Mouse (Mus musculus) kidney, postnatal 25 days (tissue): ENCODE measurements around the gene Rexo1.

Experiments
- DNase-seq, 2 experiments: peaks; one replicate each; pipeline ENCODE4 v3.0.0; 2021; ENCODE audit warnings: mixed read lengths in 2 of 2

The Rexo1 gene

DNA sequence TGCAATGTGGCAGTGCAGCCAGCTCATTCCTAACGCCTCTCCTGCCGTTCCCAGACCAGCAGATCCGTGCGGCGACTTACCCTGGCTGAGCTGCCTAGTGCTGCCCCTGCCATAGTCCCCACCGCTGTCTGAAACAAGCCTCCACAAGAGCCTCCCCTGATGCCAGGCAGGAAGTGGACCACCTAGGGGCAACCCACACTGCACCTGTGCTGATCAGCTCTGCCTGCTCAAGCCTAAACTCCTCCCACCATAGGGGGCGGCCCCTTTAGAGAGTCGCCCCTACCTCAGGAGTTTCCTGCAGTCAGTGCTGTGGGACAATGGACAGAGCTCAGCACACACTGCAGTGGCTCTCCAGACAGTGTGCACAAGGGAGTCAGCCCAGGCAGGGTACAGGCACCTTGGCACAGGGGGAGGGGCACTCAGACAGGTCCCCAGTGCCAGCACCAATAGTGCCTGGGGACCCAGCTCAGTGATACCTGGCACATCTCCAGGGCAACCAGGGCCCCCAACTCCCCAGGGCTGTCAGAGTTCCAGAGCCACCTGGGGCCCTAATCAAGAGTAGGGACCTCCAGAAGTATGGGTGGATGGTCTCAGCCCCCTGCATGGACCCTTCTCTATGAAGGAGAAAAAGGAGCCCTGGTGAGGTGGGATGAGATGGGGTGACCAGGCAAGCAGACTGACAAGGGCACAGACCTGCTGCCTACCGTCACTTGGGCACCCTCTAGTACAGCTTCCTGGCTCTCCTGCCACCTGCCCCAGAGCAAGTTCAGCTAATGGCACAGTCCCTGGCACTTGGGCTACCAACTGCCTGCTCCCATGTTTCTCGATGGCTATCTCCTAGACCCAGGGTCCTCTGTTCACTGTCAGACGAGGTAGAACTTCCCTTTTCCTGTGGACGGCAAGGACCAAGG lies 23.5 kb upstream of the Rexo1 start:
- peak in 1 of 2 experiments; percentile 58 for DNase-seq

DNA sequence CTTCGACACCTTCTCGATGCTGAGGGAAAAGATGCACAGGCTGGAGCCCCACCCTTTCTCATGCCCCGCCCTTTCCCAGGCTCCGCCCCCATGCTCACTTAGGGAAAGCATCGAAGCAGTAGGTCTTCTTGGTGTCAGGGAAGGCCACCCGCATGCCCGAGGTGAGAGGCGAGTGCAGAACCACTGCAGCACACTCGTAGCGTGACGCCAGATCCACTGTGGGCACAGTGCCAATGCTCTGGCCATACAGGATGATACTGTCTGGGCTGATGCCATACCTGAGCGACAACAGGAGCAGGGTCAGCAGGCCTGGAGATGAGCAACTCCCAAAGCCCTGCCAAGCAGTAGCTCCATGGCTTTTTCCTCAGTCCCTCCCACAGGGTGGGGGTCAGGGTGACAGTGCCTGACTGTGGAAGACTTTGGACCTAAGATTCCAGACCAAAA lies 22.7 kb upstream of the Rexo1 start:
- peak; percentile 79 to 90 for DNase-seq

DNA sequence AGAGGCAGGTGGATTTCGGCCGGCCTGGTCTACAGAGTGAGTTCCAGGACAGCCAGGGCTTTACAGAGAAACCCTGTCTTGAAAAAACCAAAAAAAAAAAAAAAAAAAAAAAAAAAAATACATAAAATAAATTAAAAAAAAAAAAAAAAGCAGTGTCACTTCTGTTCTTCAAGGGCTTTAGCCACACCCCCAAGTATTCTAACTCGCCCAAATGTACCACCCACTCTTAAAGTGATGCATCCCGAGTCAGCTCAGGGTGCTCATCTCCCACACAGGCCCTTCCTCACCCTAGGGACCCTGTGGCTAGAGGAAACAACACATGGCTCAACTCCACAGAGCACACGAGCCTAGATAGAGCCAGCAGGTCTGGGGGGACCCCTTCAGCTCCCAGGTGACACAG lies 21.7 kb upstream of the Rexo1 start:
- no peak for DNase-seq

DNA sequence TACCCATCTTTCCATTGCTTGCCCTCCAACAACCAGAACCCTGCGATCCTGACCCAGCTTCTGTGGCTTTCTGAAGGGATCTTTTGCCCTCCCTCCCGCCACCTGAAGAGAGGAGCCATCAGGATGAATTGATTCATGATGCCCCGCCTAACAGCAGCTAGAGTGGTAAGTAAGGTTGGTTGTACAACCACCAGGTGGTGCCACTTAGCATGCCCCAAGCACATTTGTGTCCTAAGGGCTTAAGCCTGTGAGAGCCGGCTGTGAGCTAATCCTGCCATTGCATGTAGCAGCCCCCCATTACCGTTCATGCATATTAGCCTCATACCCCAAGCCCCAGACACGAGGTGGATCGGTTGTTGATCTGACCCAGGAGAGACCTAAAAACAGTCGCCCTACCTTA lies 17.6 kb upstream of the Rexo1 start:
- peak; percentile 77 to 80 for DNase-seq

DNA sequence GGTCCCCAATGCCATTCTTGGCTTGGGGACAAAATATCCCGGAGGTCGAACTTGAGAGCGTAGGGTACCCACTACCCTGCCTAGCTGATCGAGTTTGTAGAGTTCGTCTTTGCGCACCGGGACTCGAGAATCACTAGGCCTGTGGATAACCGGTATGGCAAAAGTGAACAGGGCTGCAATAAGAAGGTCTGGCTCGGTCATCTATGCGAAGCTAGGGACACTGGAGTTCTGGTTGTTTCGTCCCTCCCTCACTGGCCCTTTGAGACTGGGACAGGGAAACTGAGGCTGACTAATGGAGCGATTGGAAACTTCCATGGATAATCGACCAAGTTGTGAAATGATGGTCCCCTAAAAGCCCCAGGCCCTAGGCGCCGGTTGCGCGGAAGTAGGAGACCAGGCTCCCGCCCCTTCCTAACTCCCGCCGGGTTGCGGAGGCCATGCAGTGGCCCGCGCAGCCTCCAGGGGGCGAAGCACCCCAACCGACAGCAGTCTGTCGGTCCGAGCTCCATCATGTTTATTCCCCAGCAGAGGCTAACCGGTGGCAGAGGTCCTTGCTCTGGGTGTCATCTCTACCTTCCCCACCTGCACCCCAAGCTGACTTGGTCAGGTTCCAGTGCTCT lies 16.9 kb upstream of the Rexo1 start:
- DNase-seq = peak; percentile 85 to 91

DNA sequence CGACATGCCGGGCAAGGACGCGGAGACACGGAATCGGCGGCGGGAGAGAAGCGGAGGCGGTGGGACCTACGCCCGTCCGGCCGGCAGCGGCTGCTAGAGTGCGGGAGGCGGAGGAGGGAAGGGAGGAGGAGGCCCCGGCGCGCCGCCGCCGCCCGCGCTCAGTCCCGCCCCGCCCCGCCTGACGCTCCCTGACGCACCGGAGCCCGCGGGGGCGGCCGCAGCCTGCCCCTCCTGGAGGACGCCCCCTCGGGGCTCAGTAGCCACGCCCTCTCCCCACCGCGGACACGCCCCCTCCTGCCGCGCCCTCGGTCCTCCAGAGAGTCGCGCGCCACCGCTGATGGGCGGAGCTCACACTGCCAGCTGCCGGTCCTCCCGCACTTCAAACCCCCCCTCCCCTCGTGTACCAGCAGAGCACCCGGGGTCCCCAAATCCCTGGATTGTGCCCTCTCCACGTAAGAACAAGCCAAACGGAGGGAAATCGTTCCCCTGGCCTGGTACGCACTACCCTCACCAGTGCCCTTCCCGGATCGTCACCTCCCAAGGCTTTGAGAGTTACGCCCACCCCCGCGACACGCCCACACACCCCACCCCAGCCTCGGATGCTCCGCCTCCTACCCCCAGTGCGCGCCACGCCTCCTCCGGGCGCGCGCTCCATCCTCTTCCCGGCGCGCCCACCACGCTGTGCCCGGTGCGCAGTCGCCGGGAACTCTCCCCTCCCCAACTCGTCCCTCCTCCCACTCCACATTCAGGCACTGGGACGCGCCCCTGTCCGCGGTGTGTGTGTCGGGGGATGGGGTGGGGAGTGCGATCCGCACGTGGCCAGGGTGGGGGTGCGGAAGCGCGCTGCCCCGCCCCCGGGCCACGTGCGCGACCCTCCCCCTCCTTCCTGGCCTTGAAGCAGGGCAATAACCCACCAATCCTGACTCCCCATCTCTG lies 16.1 kb upstream of the Rexo1 start, which contains the start of gene Klf16:
Klf16 (minus strand) TSS at position 127 of the 936 bp plus-strand sequence.
- DNase-seq = peak; percentile 98

DNA sequence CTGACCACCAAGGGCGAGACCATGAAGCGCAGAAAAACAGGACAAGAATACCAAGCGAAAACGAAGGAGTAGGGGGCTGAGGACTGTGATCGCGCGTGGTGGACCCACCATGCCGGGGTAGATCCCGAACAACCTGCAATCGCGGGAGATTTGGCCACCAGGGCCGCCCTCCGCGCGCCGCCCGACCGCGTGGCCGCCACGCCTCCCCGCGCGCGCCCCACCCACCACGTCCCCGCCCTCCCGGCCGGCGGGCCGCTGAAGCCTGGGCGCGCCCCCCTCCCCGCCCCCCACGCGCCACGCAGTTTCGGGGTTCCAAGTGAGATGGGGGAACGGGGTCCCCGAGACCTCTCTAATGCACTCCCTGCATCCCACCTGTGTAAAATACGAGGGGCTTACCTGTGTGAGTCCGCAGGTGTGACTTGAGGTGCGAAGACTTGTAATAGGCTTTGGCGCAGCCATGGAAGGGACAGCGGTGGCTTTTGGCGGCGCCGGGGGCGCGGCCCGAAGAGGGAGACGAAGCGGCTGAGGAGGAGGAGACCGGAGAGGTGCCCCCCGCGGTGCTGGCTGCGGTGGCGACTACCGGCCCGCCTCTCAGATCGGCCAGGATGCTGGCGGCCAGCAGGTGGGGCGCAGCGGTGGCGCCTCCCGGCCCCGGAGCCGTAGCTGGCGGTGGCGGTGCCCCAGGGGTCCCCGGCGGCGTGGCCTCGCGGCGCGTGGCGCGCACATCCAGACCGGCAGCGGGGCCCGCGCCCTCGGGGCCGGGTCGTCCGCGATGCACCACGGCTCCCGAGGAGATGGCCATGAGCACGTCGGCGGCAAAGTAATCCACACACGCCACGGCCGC lies 15.2 kb upstream of the Rexo1 start:
- peak; percentile 51 to 77 for DNase-seq

DNA sequence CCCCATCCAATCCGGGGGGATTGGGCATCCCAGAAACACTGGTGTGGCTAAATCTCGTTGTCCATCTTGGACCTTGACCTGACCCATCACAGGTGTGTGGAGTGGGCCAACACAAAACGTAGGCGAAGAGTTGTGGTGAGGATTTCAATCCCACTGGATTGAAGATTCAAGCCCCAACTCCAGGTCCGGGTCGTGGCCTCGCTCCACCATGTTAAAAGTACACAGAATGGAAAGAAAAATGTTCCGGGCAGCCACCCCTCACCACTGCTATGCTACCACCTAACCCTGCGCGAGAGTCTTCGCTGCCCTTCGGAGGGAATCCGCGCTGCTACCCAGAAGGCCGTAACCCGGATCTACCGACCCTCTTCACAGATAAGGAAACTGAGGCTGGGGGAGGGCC lies 14.6 kb upstream of the Rexo1 start:
- no peak for DNase-seq

DNA sequence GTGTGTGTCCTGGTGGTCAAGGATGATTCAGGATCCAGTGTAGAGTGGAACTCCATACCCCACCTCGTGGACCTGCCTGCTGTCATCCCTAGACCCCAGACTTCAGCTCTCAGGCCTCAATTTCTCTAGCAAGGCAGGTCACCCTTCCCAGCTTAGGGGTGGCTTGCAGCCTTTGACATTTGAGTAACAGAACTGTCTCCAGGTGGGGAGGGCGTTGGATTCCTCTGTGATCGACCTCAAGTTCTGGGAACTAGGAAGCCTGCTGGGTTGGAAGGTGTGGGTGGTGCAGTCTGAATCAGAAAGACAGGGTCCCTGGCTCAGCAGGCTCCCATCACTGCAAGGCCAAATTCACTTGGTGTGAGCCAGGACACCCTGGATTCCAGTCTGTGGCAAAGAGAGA lies 13.5 kb upstream of the Rexo1 start:
- DNase-seq = no peak

DNA sequence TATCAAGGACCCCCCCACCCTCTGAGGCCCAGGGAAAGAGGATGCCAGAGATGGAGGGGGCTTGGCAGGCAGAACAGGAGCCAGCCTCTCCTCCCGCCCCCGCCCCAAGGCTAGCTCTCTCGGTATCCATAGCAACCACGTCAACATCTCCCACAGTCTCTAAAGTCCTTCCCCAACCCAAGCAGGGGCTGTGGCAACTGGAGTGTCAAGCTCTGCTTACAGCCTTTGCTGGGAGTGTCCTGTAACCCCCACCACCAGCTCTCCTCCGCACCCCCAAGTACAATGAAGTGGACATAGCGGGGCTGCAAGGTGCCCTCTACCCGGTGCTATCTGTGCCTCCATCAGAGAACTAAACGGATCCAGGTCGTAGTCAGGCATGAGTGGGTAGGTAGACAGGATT lies 12.6 kb upstream of the Rexo1 start:
- DNase-seq = no peak

DNA sequence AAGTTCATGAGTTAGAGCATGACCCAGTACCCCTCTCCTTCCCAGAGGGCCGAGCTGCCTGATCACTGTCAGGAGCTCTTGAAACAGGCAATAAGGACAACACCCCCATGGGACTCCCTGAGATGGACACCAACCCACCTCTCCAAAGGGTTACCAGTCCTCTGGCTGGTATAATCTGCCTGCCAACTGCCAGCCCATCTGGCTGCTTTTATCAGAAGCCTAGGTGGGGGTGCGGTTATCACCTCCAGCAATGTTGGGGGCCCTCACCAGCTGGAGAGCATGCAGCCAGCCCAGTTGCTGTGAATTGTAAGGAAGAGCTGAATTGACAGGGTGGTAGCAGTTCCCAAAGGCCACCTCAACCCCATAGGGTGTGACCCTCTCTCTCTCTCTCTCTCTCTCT lies 11.1 kb upstream of the Rexo1 start:
- DNase-seq = no peak

DNA sequence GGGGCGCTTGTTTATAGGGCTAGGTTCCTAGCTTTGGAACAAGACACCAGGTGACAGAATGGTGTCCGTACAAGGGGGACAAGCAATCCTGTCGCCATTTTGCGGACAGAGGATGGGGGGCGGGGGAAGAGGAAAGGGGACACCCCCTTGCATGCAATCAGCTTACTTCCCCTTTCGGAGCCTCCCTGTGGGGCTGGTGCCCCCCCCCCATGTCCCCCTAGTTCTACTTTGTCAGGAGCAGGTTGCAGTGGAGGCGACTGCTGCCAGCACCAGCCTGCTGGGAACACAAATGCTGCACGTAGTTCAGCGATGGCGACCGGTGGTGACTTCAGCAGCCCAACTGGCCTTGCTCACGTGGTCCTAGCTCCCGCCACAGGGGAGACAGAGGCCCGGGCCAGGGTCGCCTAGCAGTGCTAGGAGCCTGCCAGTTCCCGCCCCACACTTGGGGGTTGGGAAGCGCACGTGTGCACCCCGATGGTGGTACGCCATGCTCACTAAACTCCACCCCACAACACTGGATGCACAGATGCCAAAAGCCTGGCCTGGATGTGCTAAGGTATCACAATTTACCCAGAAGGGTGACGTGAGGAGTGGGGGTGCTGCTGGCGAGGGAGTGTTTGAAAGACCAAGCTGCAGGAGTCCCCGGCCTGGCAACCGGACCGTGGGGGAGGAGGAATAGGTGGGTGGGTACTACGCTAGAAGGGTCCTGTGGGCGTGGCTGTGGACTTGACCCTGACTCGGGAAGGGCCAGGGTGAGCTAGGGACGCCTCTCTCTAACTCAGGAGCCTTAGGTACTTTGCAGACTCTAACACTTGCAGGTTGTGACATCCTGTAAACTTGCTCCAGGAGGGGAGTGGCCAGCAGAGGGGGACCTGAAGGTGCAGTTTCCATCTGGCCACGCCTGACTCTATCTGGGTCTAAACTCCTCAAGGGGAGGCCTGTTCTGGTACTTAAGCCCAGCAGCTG lies 9.8 kb upstream of the Rexo1 start:
- DNase-seq = no peak

DNA sequence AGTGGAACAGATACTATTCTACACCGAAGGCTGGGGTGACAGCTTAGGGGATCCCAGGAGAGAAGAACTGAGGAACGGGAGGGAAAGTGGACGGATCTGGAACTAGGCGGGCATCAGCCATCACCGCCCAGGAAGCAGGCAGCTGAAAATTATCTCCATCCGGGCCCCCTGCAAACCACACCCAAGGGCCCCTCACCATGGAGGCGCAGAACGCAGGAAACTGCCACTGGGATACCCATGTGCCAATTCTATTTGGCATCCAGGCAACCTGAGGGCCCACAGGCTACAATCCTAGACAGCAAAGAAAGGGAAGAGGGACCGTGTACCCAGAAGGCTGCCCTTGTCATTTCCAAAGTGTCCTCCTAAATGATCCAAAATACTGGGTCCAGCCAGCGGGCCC lies 9.1 kb upstream of the Rexo1 start:
- DNase-seq = no peak

DNA sequence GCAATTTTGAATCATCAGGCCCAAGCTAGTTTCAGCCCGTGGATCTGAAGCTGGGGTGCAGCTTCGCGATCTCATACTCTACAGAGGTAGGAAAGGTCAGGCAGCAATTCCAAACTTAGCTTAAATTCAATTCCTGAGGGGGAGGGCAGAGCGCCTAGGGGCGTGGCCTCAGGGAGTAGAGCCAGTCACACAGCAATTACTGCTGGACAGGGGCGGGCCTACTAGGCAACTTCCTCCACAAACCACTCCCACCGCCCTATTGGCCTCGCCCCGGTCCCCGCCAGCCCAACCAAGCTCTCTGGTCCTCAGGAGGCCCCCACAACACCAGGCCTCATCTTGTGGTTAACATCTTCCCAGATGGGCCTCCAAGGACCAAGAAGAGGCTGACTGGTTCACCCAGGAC lies 8.3 kb upstream of the Rexo1 start:
- DNase-seq = peak; percentile 76 to 87

DNA sequence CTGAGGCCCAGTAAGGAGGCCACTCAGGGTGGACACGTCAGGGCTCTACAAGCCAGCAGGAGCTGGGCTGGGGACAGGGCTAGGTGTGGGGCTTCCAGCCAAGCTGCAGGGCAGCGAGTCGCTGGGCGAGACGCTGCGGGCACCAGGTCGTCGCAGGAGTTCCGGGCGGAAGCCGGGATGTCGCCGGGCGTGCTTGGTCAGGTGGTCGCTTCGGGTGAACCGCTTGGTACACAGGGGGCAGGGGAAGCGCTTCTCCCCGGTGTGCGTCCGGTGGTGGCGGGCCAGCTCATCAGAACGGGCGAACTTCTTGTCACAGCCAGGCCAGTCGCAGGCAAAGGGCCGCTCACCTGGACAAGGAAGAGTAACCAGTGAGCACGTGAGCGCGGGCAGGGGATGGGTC lies 7.5 kb upstream of the Rexo1 start:
- no peak for DNase-seq

DNA sequence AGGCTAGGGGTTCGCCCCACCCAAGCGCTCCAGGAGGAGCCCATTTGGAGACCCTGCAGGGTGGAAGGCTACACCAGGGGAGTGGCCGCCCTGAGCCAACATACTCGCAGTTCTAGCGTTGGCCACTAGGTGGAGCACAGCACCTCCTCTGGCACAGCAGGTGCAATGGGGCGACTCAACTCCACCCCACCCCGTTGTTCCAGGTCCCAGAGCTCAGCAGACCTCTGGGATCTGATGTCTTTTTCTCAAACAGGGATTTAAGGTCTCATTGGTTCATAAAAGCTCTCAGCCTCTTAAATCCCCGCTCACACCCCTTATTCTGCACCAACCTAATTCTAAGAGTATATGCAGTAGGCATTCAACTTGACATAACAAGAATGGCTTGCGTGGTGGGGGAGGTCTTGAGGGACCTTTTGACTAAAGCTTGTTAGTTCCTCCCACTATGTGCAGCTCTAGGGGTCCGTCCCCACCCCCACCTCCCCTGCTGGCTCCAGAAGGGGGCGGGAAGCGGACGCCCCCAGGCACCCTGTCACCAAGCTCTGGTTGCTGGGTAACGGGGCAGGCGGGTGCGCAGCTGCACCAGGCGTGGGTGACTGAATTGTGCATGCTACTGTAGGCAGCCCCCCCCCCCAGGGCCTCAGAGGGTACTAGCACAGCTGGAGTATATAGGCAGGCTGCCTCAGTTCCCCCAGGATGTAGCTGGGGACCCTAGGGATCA lies 5.2 kb upstream of the Rexo1 start:
- DNase-seq = peak; percentile 85 to 93

DNA sequence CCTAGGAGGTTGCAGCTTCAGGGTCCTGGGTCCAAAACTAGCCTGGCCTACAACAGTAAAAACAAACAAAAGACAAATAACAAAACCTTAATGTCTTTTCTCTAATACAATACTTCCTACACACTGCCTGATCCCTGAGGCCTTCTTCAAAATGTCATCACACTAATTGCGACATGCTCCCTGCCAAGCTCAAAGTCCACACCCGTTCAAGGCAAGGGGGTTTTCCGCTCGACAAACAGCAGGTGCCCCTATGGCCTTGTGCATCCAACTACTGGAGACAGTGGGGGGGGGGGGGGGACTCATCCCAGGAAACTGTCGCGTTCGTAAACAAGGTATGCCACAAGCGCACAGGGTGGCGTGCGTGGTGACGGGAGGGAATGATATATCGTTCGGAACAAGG lies 739 bp downstream of the Rexo1 start:
- DNase-seq = peak; percentile 37 to 69

DNA sequence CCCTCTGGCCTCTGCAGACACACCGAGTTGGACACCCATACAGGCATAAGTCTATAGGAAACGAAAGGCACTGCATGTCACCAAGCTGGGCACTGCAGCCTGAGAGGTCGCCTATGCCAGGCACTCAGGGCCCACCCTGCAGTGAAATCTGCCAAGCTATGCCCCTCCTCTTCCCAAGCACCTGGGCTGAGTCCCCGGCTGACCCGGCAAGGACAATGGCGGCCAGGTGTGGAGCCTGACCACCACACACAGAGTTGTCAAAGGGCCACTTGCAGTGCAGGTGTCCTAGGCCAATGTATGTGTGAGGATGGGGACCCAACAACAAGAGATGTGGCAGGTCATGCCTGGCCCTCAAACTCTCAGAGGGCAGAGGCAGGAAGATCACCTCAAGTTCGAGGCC lies 1.9 kb downstream of the Rexo1 start:
- DNase-seq = no peak

DNA sequence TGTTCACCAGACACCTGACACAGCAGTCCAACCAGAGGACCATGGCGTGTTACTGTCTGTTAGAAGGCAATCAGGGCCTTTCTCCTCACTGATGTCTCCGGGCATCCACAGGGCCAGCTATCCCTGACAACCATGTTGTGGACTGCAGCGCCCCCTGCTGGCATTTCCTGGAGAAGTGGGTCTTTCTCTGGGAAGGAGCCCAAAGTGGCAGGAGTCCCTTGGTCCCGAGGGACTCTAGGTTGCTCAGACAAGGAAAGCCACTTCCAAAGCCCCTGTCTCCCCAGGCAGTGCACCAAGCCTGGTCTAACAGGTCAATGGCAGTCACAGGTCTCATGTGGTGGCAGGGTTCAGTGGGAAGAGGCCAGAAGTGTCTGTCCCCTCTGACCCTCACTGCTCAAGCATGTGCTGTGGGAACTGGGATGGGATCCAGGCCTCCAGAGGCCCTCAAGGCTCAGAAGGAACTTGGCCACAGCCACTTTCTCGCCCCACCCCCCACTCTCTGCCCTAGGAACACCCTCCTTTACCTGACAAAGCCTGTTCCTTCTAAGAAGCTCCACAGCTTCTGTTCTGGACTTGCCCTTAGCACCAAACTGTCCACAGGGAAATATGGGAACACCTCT lies 3.9 kb downstream of the Rexo1 start:
- peak; percentile 90 to 93 for DNase-seq

DNA sequence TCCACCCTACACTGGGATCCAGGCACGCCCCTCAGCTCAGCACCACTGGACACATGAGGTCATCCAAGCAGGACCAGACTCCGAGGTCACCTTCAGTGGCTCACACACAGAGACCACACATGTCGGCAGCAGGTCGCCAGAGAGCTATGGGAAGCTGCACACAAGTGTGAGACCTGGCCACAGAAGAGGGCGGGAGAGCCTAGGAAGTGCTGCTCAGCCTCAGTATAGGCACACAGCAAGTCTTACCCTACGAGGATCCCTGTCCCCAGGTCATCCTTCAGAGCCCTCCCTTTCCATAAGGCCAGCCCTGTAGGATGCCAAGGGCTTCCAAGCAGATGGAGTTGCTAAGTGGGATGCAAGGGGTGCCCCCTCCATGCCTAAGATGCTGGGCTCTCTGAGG lies 7.4 kb downstream of the Rexo1 start:
- DNase-seq = no peak
